Mouse (Mus musculus): ENCODE measurements at regions not wholly inside any gene's neighbourhood (a gene's known extent, or its start where the extent isn't known, plus 50 kb on each side); places are given as distances from the start of the nearest gene placed in this dataset.
A peak's percentile ranks its signal among the peaks of the same experiment; 100 is the strongest.

GRCm38 (mm10) chr16:21320284-21320683, 102.6 kb upstream of the Vps8 start:
- DNase-seq: no peak

DNA sequence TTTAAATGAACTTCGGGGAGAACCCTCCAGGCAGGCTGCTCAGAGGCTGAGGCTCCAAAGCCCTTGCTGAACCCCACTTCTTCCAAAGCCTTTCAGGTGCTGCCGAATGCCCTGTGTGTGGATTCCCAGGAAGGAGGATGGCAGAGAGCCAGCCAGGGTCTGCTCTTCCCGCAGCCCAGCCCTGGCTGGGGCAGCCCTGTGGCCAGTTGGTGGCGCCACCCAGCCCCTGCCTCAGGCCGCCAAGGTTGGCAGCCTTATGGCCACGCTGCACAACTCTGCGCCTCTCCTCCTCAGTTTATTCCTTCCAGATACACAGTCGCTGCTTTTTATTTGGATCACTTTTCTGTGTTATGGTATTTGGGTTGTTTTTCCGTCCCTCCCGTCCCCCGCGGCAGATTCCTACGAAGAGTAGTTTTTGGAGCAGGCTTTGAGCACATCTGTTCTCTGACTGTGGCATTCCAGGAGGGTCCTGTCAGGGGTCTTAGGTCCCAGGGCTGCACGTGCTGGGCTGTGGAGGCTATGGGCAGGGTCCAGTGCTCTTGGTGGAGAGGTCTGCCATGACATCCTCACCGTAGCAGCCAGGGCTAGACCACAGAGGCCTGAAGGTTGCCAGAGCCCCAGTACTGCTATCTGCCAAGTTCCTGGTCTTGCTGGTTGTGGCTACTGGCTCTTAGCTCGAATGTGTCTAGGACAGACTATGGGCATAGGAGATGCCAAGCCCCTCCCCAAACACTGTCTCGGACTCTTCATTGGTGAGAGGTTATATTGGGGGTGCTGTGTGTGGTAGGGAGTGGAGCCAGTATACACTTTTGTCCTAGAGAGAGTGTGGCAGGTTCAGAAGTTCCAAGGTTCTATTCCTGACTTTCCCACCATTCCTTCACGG, 101.5 kb upstream of the Vps8 start:
- DNase-seq: no peak

DNA sequence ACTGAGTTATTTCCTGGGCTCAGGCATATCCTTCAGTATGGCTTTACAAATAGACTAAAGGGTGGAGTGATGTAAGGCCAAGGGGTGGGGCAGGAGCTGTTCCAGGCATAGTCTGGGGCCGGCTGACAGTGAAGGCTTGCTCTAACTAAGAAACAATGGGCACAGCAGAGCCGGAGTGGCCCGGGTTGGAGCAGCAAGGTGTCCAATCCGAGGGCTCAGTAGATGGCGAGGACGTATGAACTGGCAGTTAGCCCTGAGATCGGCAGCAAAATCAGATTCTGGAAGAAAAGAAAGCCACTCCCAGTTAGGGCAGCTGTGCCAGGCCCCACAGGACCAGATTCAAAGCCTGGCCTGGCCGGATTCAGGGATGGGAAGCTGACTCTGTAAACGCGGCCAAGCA, 100.5 kb upstream of the Vps8 start:
- peak in 1 of 2 experiments; percentile 31 for DNase-seq

- no peak for DNase-seq
Measured at GRCm38 (mm10) chr16:21323446-21324034, 99.4 kb upstream of the Vps8 start.

DNA sequence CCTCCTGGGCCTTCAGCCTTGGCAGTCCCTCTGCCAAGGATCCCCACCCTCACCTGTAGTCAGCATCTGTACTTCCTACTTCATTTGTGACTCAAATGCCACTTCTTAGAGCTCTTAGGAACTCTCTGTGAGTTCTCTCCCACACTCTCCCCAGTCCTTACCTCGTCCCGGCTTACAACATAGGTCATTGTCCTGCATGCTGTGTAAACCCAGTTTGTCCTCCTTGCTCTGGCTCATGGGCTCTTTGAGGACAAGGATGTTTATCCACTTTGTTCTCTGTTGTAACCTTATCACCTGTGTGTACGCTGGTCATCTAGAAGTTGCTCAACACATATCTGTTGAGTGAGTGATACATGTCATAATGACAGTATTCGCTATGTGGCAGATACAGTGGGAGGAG, 94.9 kb upstream of the Vps8 start:
- DNase-seq: no peak

DNA sequence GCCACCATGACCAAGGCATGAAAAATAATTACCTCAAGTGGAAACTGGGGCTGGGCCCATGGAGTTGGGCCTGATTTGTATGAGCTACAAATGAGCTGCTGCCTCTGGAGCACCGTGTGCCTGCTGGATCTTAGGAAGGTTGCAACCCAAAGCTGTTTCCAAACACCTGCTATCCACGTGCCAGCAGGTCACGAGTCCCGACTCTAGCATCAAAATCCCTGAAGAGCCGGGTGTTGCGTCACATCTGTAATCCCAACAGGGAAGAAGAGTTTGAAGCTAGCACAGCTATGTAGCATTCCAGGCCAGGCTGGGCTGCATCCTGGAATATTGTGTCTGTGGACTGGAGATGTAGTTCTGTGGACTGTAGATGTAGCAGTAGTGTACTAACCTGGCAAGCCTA, 93.7 kb upstream of the Vps8 start:
- no peak for DNase-seq

DNA sequence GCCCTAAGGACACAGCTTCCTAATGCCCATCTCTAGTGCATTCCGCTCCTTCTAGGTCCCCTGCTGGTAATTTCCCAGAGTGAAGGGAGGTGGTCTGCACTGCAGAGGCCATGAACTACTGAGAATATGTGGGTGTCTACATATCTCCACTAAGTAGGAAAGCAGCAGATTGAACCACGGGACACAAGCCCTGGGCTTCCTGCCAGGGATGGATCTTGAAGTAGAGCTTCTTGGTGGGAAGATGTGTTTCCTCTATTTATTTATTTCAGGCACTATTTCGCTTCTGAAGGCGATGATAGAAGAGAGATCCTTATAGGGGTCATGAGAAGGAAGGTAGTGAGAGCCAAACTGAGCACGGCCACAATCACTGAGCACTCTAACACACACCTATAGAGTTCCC, 91.7 kb upstream of the Vps8 start:
- DNase-seq: peak in 1 of 2 experiments; percentile 28

DNA sequence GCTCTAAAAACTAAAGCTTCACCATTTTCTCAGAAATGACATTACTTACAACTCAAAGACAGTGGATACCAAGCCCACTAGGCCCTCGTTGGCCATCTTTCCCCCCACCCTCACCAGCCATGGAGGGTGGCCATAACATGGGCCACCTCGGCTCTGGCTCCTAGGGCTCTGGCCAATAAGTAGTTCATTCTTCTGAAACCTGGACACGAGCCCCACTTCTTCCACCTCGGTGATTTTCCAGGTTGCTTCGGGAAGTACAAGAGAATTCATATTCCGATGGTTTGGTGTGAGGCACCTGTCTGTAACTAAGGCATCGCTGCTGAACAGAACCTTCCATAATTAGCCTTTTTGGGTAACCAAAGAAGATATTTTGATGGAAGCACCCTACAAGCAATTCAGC, 90.5 kb upstream of the Vps8 start:
- peak; percentile 48 to 54 for DNase-seq

DNA sequence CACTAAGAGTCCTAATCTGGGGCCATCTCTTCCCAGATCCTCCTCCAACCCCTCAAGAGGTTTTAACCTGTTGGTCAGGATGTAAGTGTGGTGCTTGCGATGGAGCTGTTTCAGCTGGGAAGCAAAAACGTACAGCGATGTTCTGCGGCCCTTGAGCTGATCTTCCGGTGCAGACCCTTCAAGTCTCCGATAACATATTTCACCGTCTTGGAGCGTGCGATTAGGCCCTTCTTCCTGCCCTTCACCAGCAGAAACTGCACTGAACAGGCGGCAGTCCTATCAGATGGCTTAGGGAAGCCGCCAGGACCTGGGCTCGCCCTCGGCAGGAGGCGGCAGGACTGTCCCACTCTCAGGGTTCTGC, 90.1 kb upstream of the Vps8 start:
- DNase-seq: no peak

GRCm38 (mm10) chr16:21333223-21333951, 89.5 kb upstream of the Vps8 start:
- DNase-seq: peak; percentile 94

- peak; percentile 14 to 32 for DNase-seq
Measured at GRCm38 (mm10) chr16:21339061-21339459, 83.9 kb upstream of the Vps8 start.

- peak; percentile 62 to 67 for DNase-seq
Measured at GRCm38 (mm10) chr16:21339460-21340081, 83.3 kb upstream of the Vps8 start.

DNA sequence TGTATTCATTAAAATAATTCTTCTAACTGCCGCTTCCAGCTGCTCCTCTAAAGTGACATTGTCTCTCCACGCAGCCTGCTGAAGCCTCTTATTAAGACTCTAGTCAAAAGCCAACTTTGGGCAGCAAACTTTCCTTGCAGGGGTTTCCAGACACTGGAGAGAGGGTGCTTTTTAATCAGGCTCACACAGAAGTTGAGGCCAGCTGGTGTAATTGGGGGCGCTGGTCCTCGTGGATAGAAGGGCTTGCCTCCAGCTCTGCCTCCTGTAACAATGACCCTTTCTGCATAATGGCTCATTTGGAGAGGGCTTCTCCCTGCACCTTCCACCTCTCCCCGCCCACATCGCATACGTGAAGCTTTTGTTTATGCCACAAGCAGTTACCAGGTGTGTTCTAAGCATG, 82.8 kb upstream of the Vps8 start:
- DNase-seq: no peak

GRCm38 (mm10) chr16:21349869-21350268, 73.0 kb upstream of the Vps8 start:
- no peak for DNase-seq

- DNase-seq: no peak
Measured at GRCm38 (mm10) chr16:21351289-21351688, 71.6 kb upstream of the Vps8 start.

DNA sequence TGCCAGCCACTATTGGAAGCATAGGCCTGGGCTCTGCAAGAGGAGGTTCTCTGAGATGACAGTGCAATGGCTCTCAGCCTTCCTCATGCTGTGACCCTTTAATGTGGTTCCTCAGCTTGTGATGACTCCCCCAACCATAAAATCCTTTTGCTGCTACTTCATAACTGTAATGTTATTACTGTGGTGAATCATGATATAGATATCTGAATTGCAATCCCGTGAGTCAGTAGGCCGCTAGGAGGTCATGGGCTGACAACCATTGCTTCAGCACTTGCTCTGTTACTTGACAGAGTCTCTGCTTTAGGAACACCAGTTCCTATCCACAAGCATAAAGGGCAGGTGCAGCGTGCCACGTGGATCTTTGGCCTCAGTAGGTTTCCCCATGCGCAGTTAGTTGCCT, 69.8 kb upstream of the Vps8 start:
- no peak for DNase-seq

DNA sequence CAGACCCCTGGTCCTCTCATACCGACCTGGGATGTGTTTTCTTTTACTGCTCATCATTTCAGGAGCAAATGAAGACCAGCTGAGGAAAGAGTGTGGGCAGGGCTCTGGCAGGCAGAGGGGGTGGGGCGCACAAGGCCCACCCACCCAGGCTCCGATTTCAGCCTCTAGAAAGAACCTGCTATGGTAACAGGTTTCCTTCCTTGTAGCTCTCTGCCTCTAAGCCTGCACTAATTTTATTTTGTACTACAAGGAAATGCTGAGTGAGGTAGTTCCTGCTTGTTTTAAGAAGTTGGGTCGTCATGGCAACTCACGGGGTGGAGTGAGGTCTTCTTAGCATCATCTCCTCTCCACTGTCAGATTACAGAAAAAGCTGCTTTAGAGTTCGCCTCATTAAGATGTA, 69.4 kb upstream of the Vps8 start:
- no peak for DNase-seq

DNA sequence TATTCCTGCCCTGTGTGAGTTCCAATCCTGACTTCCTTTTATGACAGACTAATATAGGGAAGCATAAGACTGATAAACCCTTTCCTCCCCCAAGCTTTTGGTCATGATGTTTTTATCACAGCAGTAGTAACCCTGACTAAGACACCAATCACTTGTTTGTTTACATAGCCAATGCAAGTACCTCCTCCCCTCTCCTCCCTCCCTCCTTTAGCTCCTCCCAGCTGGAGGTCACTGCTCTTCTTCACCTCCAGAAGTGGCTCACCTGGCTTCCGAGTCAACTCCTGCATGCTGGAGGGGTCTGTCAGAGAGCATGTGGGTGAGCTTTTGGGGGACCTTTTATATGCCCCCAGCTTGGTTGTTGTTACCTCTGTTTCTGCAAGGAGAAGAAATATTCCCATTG, 67.3 kb upstream of the Vps8 start:
- no peak for DNase-seq

DNA sequence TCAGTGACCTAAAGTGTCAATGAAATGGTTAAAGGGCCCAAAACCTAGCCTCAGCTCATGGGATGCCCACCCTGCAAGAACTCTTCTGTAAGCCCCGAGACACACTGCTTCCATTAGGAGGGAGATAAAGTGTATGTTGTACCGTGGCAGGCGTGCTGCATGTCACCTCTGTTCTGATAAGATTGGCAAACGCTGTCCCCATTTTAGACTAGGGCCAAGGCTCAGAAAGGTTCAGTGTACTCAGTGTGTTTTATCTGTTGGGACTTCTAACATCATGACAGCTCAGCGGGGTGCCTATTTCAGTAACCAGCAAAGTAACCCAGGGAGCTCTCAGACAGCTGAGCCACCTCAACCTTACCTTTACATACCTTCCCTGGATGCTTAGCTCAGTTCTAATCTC, 65.5 kb upstream of the Vps8 start:
- no peak for DNase-seq

DNA sequence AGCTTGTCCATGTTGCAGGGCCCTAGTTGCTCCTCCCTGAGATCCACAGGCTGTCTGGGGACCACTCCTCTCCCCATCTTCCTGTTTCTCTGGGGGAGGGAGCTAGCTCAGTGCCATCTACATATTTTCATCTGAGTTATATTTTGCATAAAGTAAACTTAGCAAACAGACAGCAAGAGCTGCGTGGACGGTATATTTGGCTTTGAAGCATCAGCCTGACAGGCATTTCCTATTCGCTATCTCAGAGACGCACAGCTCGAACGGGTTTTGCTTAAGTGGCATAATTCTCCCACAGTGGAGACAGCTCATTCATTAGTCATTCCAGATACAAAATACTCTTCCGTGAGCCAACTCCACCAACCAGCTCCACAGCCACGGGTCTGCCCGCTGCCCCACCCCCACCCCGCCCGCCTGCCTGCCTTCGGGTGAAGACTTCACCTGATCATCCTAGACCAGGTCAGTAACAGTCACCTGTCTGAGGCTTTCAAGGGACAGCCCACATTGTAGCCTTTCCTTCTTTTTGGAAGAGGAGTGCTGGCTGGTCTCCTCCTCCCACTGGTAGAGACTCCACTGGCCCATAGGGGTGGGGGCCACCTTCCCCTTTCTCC, 64.5 kb upstream of the Vps8 start:
- DNase-seq: no peak

DNA sequence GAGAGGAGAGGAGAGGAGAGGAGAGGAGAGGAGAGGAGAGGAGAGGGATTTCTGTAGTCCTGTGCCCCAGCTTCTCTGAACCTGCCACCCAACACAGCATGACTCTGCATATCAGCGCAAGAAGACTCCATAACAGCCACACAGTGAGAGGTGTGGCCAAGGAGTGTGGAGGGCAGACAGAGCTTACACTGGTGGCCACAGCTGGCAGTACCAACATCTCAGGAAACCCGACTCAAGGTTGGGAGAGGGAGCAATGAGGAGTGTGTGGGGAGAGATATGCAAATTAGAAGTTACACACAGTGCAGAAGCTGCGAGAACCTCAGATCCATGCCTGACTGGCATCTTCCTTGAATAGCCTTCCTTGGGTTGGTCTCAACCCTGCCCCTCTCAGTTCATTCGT, 63.5 kb upstream of the Vps8 start:
- no peak for DNase-seq

GRCm38 (mm10) chr16:21361406-21361805, 61.5 kb upstream of the Vps8 start:
- DNase-seq: no peak

Data from cerebellum, postnatal 36 days (tissue).